Mouse (Mus musculus): ENCODE measurements around the gene Scarb1.
A peak's percentile ranks its signal among the peaks of the same experiment; 100 is the strongest.

Gene Scarb1

GRCm38 (mm10) chr5:125332333-125332732 is 8.6 kb downstream of the Scarb1 start:
- no peak for DNase-seq (ENCODE audit: low spot score in 2 of 2)

- no peak for DNase-seq (ENCODE audit: low spot score in 2 of 2)
Observed at GRCm38 (mm10) chr5:125331811-125332210, 9.1 kb downstream of the Scarb1 start.

- no peak for DNase-seq (ENCODE audit: low spot score in 2 of 2)
Observed at GRCm38 (mm10) chr5:125331094-125331493, 9.8 kb downstream of the Scarb1 start.

- DNase-seq (ENCODE audit: low spot score in 2 of 2): no peak
Observed at GRCm38 (mm10) chr5:125330656-125331055, 10.2 kb downstream of the Scarb1 start.

DNA sequence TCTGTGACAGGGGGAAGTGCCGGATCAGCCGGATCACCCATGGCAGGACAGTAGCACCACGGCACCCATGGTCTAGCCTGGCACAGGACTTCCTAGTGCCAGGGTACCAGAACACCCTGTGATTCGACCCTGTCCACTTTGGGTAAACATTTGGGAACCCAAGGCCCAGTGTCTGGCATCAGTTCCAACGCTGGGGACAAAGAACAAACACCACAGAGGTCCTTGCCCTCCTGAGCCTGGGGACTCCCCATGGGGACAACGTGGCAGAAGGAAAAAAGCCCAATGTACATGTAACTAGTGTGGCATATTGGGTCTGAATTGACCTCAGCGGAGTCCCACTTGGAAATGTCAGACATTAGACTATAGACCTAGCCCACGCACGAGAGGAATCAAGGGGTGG is 10.7 kb downstream of the Scarb1 start:
- no peak for DNase-seq (ENCODE audit: low spot score in 2 of 2)

GRCm38 (mm10) chr5:125327596-125328385 is 13.1 kb downstream of the Scarb1 start:
- no peak for DNase-seq (ENCODE audit: low spot score in 2 of 2)

DNA sequence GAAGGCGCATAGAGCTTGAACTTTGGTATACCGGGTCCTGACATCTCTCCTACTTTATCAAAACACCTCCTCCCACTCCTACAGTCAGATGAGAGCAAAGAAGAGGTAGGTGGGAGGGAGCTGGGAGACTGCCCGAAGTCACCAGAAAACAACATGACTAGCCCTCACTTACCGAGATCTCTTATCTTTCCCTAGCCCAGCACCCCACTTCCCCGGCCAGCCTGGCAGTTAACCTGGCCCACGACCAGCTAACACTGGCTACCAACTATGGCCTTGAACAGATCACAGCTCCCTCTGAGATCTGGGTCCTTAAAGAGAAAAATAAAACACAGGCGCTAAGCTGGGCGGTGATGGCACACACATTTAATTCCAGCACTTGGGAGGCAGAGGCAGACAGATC is 14.5 kb downstream of the Scarb1 start:
- no peak for DNase-seq (ENCODE audit: low spot score in 2 of 2)

- DNase-seq (ENCODE audit: low spot score in 2 of 2): no peak
Observed at GRCm38 (mm10) chr5:125325931-125326330, 15.0 kb downstream of the Scarb1 start.

DNA sequence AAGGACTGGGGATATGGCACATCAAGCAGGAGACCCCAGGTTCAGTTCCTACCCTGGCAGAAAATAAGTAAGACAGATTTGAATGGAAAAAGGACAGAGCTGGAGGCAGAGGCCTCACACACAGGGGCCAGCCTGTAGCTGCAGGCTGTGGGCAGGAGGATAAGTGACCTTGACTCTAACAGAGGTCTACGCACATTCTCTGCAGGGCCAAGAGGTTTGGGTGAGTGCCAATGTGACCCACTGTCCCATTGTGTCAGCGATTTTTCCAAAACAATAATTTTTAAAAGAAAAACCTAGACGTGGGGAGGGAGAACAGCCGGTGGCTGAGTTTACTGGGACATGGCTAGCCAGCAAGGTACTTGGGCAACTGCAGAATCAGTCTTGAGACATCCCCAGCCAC is 15.6 kb downstream of the Scarb1 start:
- DNase-seq (ENCODE audit: low spot score in 2 of 2): no peak

- DNase-seq (ENCODE audit: low spot score in 2 of 2): no peak
Observed at GRCm38 (mm10) chr5:125323939-125324480, 16.9 kb downstream of the Scarb1 start.

GRCm38 (mm10) chr5:125323128-125323527 is 17.8 kb downstream of the Scarb1 start:
- DNase-seq (ENCODE audit: low spot score in 2 of 2): no peak

DNA sequence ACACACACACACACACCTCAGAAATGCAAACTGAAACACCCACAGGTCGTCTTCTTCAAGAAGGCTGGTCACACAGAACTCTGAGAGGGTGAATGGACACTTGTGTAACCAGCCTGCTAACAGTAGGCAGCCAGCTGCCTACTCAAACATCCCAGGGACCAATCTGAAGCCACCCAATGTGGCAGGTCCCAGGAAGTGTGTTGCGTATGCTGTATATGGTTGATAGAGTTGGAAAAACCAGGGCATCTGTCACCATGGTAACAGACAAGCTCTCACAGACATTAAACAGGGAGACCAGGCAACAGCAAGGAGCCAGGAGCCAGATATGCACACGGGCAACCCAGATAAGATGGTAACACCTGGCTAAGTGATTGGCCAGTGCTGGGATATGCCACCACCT is 19.1 kb downstream of the Scarb1 start:
- no peak for DNase-seq (ENCODE audit: low spot score in 2 of 2)

DNA sequence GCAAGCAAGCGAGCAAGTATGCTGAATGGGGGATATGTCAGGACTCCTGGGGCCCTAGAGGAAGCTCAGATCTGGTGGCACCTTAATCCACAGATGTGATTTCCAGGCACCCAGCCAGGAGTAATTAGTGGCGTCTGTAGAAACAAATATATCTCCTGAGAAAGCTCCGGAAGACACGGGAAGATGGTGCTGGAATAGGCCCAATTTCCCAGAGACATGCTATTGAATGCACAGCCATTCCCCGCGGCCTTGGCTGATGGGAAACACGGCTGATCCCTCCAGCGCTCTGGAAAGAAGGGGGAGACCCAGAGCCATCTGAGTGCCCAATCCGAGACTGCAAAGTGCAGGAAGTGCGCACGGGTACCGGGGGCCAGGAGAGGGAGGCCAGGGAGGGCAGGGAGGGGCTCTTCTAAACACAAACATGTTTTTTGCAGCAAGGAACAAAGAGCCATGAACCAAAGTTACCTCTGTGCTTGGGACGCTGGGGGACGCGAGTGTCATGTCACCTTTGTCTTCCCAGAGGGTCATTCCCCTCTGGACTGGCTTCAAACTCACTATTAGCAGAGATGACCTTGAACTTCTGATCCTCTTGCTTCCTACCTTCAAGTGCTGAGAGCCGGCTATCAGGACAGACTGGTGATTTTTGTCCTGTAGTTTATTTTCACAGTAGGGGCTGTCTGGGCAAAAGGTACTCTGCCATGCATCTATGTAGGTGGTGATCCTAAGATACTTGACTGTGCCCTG is 21.7 kb downstream of the Scarb1 start:
- DNase-seq (ENCODE audit: low spot score in 2 of 2): no peak

DNA sequence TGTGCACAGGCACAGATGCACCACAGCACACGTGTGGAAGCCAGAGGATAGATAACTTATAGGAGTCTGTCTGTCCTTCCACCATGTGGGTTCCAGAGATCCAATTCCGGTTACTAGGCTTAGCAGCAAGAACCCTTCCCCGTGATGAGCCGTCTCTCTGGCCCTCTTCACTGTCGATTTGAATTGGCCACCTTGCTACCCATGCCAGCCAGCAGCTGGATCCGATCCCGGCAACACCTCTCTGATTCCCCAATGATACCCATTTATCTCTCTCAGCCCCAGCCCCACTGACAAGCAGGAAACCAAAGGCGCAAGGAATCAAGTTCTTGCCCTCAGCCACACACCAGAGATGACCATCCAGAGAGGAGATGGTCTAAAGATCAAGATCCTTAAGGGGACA is 22.9 kb downstream of the Scarb1 start:
- DNase-seq (ENCODE audit: low spot score in 2 of 2): no peak

- DNase-seq (ENCODE audit: low spot score in 2 of 2): no peak
Observed at GRCm38 (mm10) chr5:125317296-125317695, 23.6 kb downstream of the Scarb1 start.

DNA sequence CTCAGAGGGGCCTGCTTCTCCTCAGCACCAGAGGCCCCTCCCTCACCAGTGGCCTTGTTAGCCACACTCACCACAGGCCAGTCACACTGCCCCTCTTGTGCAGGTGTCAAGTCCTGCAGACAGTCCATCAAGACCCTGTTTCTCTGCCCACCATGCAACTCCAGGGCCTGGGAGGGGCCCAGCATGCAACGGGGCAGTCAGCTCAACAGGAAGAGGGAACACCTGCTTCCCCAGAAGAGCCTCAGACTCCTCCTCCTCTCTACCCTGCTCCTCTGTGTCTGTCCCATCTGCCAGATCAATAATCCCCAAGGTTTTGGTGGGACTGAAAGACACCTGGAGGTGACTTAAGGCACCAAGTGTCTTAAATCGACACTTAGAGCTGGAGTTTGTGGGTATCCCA is 24.1 kb downstream of the Scarb1 start:
- peak; percentile 28 to 31 for DNase-seq (ENCODE audit: low spot score in 2 of 2)

GRCm38 (mm10) chr5:125315110-125315509 is 25.8 kb downstream of the Scarb1 start:
- no peak for DNase-seq (ENCODE audit: low spot score in 2 of 2)

DNA sequence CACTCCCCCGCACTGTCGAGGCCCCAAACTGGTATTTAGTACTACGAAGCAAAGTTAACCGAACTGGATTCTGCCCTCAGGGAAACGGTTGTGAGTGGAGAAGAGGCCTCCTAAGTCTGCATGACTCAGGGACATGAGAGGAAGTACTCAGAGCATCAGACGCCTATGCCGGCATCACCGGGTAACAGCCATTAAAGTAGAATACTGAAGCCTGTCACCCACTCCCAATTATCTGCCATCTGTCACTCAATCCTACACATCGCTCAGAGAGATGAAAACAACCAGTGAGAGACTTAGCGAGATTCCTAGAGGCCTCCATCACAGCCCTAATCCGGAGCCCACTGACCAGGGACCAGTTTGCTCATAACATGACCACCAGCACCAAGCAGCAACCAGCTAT is 26.9 kb downstream of the Scarb1 start:
- no peak for DNase-seq (ENCODE audit: low spot score in 2 of 2)

DNA sequence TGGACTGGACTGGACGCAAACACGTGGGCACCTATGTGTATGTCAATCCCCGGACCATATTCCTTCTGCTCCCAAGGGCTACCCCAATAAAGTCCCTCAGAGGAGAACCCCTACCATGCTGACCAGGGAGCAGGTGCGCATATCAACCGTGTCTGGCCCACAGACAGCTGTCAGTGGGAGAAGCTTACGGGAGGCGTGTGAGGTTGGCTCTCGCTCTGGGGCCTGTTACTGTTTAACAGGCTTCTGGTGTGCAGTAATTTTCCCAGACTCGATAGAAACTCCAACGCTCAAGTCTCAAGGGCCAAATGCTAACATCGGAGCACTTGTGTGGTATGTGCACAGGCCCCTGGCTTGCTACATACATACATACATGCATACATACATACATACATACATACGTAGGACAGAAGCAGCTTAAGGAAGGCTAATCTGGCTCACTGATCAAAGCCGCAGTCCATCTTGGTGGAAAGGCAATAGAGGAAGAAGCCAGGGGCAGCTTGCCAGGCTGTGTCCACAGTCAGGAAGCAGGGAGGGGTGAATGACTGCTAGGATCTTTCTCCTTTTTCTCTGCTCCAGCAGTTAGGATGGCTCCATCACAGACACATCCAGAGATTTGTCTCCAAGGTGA is 27.8 kb downstream of the Scarb1 start:
- DNase-seq (ENCODE audit: low spot score in 2 of 2): no peak

- no peak for DNase-seq (ENCODE audit: low spot score in 2 of 2)
Observed at GRCm38 (mm10) chr5:125310986-125311385, 29.9 kb downstream of the Scarb1 start.

GRCm38 (mm10) chr5:125309193-125309592 is 31.7 kb downstream of the Scarb1 start:
- DNase-seq (ENCODE audit: low spot score in 2 of 2): no peak

GRCm38 (mm10) chr5:125306824-125307223 is 34.1 kb downstream of the Scarb1 start:
- no peak for DNase-seq (ENCODE audit: low spot score in 2 of 2)

All from thymus, postnatal 10 days (tissue).